Mouse (Mus musculus): ENCODE data around the gene Itgb4.

GRCm38 (mm10) chr11:115971016-115971415 lies 3.5 kb upstream of the Itgb4 start:
- TF ChIP-seq CTCF (IDR thresholded peaks at IDR 0.05; ENCODE audit: low read depth) (no peak), EP300 (IDR thresholded peaks at IDR 0.05; ENCODE audit: low read depth) (no peak)
